Mouse (Mus musculus) lung, embryonic 15.5 days (tissue): ENCODE results near the gene Acsl6. TPM values are rescaled to one million over a fixed set of nuclear protein-coding genes. Genes with fewer than 3 reads are reported as not detected.
"Not testable (repeated sequence)": the region's sequence is repeated elsewhere in the genome, so short reads cannot be mapped to it uniquely, and the experiment has no call there.

Experiments used
- ATAC-seq: fragments of 200-750 bp; cut with Nextera tagmentation; 2 replicates; pipeline ENCODE4 v1.8.0; 2017; ENCODE audit warnings: moderate number of reproducible peaks, borderline replicate concordance; ENCODE audit not compliant: low FRiP score, low TSS enrichment; ENCODE audit errors: extremely low read depth
- H3K27ac ChIP-seq: fragments of 300-500 bp; sonication (generic); 2 replicates; pipeline ENCODE4 v1.5.1; 2015; ENCODE audit warnings: moderate library complexity, mild to moderate bottlenecking, inconsistent platforms
- H3K27me3 ChIP-seq: fragments of 300-500 bp; sonication (generic); 2 replicates; pipeline ENCODE4 v1.6.1; 2015; ENCODE audit warnings: inconsistent platforms
- H3K36me3 ChIP-seq: fragments of 300-500 bp; sonication (generic); 2 replicates; pipeline ENCODE4 v1.6.1; 2015; ENCODE audit warnings: inconsistent platforms
- H3K4me1 ChIP-seq: fragments of 300-500 bp; sonication (generic); 2 replicates; pipeline ENCODE4 v1.6.1; 2015; ENCODE audit warnings: inconsistent platforms
- H3K4me2 ChIP-seq: fragments of 300-500 bp; sonication (generic); 2 replicates; pipeline ENCODE4 v1.6.1; 2015; ENCODE audit warnings: inconsistent platforms, mild to moderate bottlenecking, moderate library complexity
- H3K4me3 ChIP-seq: fragments of 300-500 bp; sonication (generic); 2 replicates; pipeline ENCODE4 v1.5.1; 2015; ENCODE audit warnings: mild to moderate bottlenecking, inconsistent platforms
- H3K9ac ChIP-seq: fragments of 300-500 bp; sonication (generic); 2 replicates; pipeline ENCODE4 v1.6.1; 2015; ENCODE audit warnings: inconsistent platforms
- H3K9me3 ChIP-seq: fragments of 300-500 bp; sonication (generic); 2 replicates; pipeline ENCODE4 v1.6.1; 2016; ENCODE audit warnings: inconsistent platforms
- WGBS: fragments of 180-500 bp; shearing (Covaris S2); methylation state at CpG from one replicate; pipeline ENCODE4 v1.1.7; 2015; 5-methylcytosine and 5-hydroxymethylcytosine counted together
- polyA plus RNA-seq: library from polyadenylated mRNA; unstranded; fragments of >200 nt; fragmentation: Nextera tagmentation; extraction: Ambion mirVana; gene quantifications from 2 replicates; pipeline ENCODE4 v1.2.1, GENCODE M21; 2015

Gene Acsl6
- polyA plus RNA-seq, 1 experiment from 2014 or later: 0.46 TPM

- no peak overlapping the region for H3K4me2 ChIP-seq
- H3K4me1 ChIP-seq: no peaks in the 10 kb centered on the region
- H3K9ac ChIP-seq: no peak overlapping the region
- H3K9me3 ChIP-seq: no peaks in the 10 kb centered on the region
- H3K27me3 ChIP-seq: no peaks in the 10 kb centered on the region
- no peak overlapping the region for H3K27ac ChIP-seq
- no peak for ATAC-seq
- no peak overlapping the region for H3K4me3 ChIP-seq
- 61% methylated on average over 5 of the region's 5 CpGs for WGBS
- no peaks in the 10 kb centered on the region for H3K36me3 ChIP-seq
These were observed 48.1 kb downstream of the Acsl6 start for GRCm38 (mm10) chr11:54351704-54352103.

GRCm38 (mm10) chr11:54353121-54353576 is 49.6 kb downstream of the Acsl6 start:
- no peaks in the 10 kb centered on the region for H3K27me3 ChIP-seq
- H3K4me2 ChIP-seq: no peak overlapping the region
- ATAC-seq: no peak
- 40% methylated on average over 8 of the region's 8 CpGs for WGBS
- no peak overlapping the region for H3K9ac ChIP-seq
- H3K4me3 ChIP-seq: no peak overlapping the region
- no peak overlapping the region for H3K27ac ChIP-seq
- no peaks in the 10 kb centered on the region for H3K36me3 ChIP-seq
- H3K4me1 ChIP-seq: no peaks in the 10 kb centered on the region
- H3K9me3 ChIP-seq: no peaks in the 10 kb centered on the region

- H3K4me2 ChIP-seq: no peak overlapping the region
- H3K27me3 ChIP-seq: no peaks in the 10 kb centered on the region
- no peak for ATAC-seq
- WGBS: 48% methylated on average over 15 of the region's 15 CpGs
- no peaks in the 10 kb centered on the region for H3K36me3 ChIP-seq
- no peaks in the 10 kb centered on the region for H3K9me3 ChIP-seq
- H3K4me1 ChIP-seq: no peaks in the 10 kb centered on the region
- no peak overlapping the region for H3K27ac ChIP-seq
- H3K4me3 ChIP-seq: no peak overlapping the region
- H3K9ac ChIP-seq: no peak overlapping the region
These were observed 51.3 kb downstream of the Acsl6 start for GRCm38 (mm10) chr11:54354595-54355563.

DNA sequence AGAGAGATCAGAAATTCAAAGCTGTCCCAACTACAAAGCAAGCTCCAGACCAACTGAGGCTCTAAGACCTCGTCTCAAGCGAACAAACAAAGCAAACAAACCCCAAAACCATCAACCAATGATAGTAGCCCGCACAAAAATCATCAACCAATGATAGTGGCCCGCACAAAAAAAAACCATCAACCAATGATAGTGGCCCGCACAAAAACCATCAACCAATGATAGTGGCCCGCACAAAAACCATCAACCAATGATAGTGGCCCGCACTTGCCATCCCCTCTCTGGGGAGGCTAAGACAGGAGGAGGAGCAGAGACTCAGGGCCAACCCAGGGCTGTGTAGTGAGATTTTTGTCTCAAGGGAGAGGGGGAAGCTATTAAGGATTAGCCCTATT is 52.0 kb downstream of the Acsl6 start:
- no peak overlapping the region for H3K4me2 ChIP-seq
- H3K36me3 ChIP-seq: no peaks in the 10 kb centered on the region
- no peaks in the 10 kb centered on the region for H3K4me1 ChIP-seq
- no peaks in the 10 kb centered on the region for H3K9me3 ChIP-seq
- no peaks in the 10 kb centered on the region for H3K27me3 ChIP-seq
- H3K9ac ChIP-seq: no peak overlapping the region
- 62% methylated on average over 7 of the region's 7 CpGs for WGBS
- ATAC-seq: no peak
- no peak overlapping the region for H3K27ac ChIP-seq
- no peak overlapping the region for H3K4me3 ChIP-seq

- Histone ChIP-seq H3K4me1 (no peaks in the 10 kb centered on the region), H3K27me3 (no peaks in the 10 kb centered on the region), H3K9ac (no peak overlapping the region), H3K4me3 (no peak overlapping the region), H3K36me3 (no peaks in the 10 kb centered on the region), H3K4me2 (no peak overlapping the region), H3K27ac (no peak overlapping the region), H3K9me3 (no peaks in the 10 kb centered on the region)
- no peak for ATAC-seq
- 48% methylated on average over 4 of the region's 4 CpGs for WGBS
These were observed 53.1 kb downstream of the Acsl6 start for GRCm38 (mm10) chr11:54356676-54357075.

- Histone ChIP-seq H3K9me3 (no peaks in the 10 kb centered on the region), H3K27ac (no peak overlapping the region), H3K9ac (no peak overlapping the region), H3K27me3 (no peaks in the 10 kb centered on the region), H3K4me2 (no peak overlapping the region), H3K4me3 (no peak overlapping the region), H3K36me3 (no peaks in the 10 kb centered on the region), H3K4me1 (no peaks in the 10 kb centered on the region)
- no peak for ATAC-seq
These were observed 69.0 kb downstream of the Acsl6 start for GRCm38 (mm10) chr11:54372553-54372952.

DNA sequence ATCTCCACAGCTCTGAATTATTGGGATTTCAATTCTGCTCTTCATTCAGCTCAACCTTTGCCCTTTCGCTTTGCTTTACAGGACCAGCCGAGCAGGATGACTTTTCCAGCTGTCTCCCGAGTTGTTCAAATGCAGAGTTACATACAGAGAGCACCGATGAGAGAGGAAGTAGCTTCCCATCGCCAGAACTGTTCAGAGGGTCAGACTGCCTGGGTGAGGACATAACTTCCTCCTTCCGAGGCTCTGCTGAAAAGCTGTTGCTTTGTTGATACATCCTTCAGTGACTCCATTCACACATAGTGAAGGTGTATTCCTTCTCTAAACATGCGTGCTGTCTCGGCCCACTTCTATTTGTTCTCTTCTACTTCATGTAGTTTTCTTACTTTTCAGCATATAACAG is 86.8 kb downstream of the Acsl6 start:
- no peak overlapping the region for H3K4me2 ChIP-seq
- no peak overlapping the region for H3K9ac ChIP-seq
- no peaks in the 10 kb centered on the region for H3K4me1 ChIP-seq
- H3K9me3 ChIP-seq: no peaks in the 10 kb centered on the region
- WGBS: 46% methylated on average over 8 of the region's 8 CpGs
- no peaks in the 10 kb centered on the region for H3K36me3 ChIP-seq
- H3K4me3 ChIP-seq: no peak overlapping the region
- H3K27ac ChIP-seq: no peak overlapping the region
- H3K27me3 ChIP-seq: no peaks in the 10 kb centered on the region
- no peak for ATAC-seq

DNA sequence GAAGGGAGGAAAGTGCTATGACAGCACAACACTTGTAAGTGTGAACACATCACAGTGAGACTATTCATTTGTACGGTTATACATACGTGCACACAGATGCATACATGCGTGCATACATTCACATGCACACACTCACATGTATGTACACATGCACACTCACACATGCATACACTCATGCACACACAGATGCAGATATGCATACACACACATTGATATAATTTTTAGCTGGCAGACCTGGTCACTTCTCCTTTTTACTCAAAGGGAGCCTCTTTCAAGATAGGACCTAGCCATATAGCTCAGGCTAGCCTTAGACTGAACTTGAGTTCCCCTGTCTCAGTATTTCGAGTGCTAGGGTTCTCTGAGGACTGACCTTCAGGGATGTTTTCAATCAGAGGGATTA is 87.7 kb downstream of the Acsl6 start:
- Histone ChIP-seq H3K4me1 (no peaks in the 10 kb centered on the region), H3K9ac (no peak overlapping the region), H3K27ac (no peak overlapping the region), H3K9me3 (no peaks in the 10 kb centered on the region), H3K4me2 (no peak overlapping the region), H3K27me3 (no peaks in the 10 kb centered on the region), H3K4me3 (no peak overlapping the region), H3K36me3 (no peaks in the 10 kb centered on the region)
- 77% methylated on average over 4 of the region's 4 CpGs for WGBS
- no peak for ATAC-seq

- Histone ChIP-seq H3K4me2 (no peak overlapping the region), H3K36me3 (no peaks in the 10 kb centered on the region), H3K4me3 (no peak overlapping the region), H3K9me3 (no peaks in the 10 kb centered on the region), H3K9ac (no peak overlapping the region), H3K27me3 (no peaks in the 10 kb centered on the region), H3K4me1 (no peaks in the 10 kb centered on the region), H3K27ac (no peak overlapping the region)
- ATAC-seq: no peak
- WGBS: 53% methylated on average over 1 of the region's 1 CpGs
These were observed 93.1 kb downstream of the Acsl6 start for GRCm38 (mm10) chr11:54396686-54397085.

GRCm38 (mm10) chr11:54398058-54398457 is 94.5 kb downstream of the Acsl6 start:
- WGBS: 47% methylated on average over 4 of the region's 4 CpGs

DNA sequence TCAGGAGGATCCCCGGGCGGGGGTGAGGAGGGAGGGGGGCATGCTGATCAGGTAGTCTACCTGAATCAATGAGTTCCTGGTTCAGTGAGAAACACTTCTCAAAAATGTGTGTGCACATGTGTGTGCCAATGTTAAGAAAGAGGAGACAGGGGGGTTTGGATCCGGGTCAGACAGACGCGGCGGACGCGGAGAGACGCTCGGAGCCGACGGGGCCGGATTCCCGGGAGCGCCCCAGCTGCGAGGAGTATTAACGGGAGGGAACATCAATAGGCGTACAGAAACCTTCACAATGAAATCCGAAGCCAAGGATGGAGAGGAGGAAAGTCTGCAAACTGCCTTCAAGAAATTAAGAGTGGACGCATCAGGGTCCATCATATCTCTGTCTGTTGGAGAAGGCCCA is 97.2 kb downstream of the Acsl6 start:
- H3K4me1 ChIP-seq, ATAC-seq, H3K9ac ChIP-seq, H3K36me3 ChIP-seq, H3K4me3 ChIP-seq, H3K27ac ChIP-seq, H3K4me2 ChIP-seq, H3K27me3 ChIP-seq, H3K9me3 ChIP-seq: not testable (repeated sequence)
- WGBS: 91% methylated on average over 20 of the region's 20 CpGs

More at GRCm38 (mm10) chr11:54398058-54398457, 94.5 kb downstream of the Acsl6 start:
- no peaks in the 10 kb centered on the region for H3K27me3 ChIP-seq
- no peak overlapping the region for H3K27ac ChIP-seq
- H3K4me3 ChIP-seq: no peak overlapping the region
- H3K9ac ChIP-seq: no peak overlapping the region
- no peak overlapping the region for H3K4me2 ChIP-seq
- H3K36me3 ChIP-seq: no peaks in the 10 kb centered on the region
- H3K9me3 ChIP-seq: no peaks in the 10 kb centered on the region
- H3K4me1 ChIP-seq: no peaks in the 10 kb centered on the region
- ATAC-seq: no peak

- no peak for ATAC-seq
- H3K27ac ChIP-seq: no peak overlapping the region
- H3K36me3 ChIP-seq: no peaks in the 10 kb centered on the region
- no peak overlapping the region for H3K4me2 ChIP-seq
- 72% methylated on average over 4 of the region's 4 CpGs for WGBS
- no peaks in the 10 kb centered on the region for H3K27me3 ChIP-seq
- H3K4me3 ChIP-seq: no peak overlapping the region
- H3K9me3 ChIP-seq: no peaks in the 10 kb centered on the region
- H3K9ac ChIP-seq: no peak overlapping the region
- H3K4me1 ChIP-seq: no peaks in the 10 kb centered on the region
These were observed 101.3 kb downstream of the Acsl6 start for GRCm38 (mm10) chr11:54404885-54405284.
